Mouse (Mus musculus) Patski (cell line): ENCODE results near the gene Bicc1. TPM values are rescaled to one million over a fixed set of nuclear protein-coding genes. Genes with fewer than 3 reads are reported as not detected.

Source experiments
- ATAC-seq: fragments of 100-300 bp; one replicate; pipeline ENCODE4 v1.8.0; 2021
- CTCF ChIA-PET: fragments of 350-600 bp; sonication (Branson Sonifier 250); formaldehyde crosslinking; loops from one replicate; lab custom pipeline; 2022; ENCODE audit warnings: inconsistent platforms; lab: Charles Lee
- POLR2A ChIA-PET: fragments of 350-600 bp; sonication (Branson Sonifier 250); formaldehyde crosslinking; loops from one replicate; lab custom pipeline; 2022; ENCODE audit warnings: antibody characterized with exemption, inconsistent platforms; lab: Charles Lee
- DNase-seq: peaks from one replicate; pipeline ENCODE4 v3.0.0-alpha.2; 2011; ENCODE audit warnings: low read depth, low spot score
- H3K27me3 ChIP-seq: fragments of 371-371 bp; one replicate; pipeline ENCODE4 v1.5.1; 2021
- CTCF ChIP-seq: fragments of 100-300 bp; IDR thresholded peaks from one replicate; pipeline ENCODE4 v1.5.1; 2021
- in situ Hi-C: fragments of 300-500 bp; cut with MboI; formaldehyde crosslinking; loops from 3 replicates; pipeline ENCODE4 v1.11.1; 2018; ENCODE audit warnings: low pct_unique_long_range_greater_than_20kb, mixed read lengths
- polyA plus RNA-seq: library from polyadenylated mRNA; unstranded; gene quantifications from one replicate; pipeline ENCODE4 v1.2.3, GENCODE M21; 2021

Gene Bicc1
- 384 TPM for polyA plus RNA-seq

DNA sequence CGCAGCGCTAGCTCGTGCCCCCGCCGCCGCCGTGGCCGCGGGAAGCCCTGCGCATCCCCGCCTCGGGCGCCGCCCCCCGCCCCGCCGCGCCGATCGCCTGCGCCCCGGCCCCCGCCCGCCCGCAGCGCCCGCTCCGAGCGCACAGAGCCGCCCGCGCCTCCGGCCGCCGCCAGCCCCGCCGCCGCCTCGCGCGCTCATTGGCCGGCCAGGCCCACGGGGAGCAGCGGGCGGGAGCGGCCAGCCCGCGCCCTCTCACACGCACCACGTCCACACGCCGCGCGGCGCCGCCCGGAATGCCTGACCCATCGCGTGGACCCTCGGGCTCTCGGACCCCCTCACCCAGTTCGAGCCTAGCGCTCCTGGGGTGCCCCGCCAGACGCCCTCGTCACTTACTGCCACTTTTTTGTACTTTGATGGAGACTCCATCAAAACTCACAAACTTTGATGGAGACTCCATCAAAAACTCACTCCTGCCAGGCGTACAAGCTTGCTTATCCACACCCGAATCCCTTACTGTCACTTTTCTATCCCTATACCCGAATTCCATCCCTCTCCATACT lies at the start of gene Bicc1:
Bicc1 (minus strand) TSS at position 25 of the 560 bp plus-strand sequence.
- POLR2A ChIA-PET, result interaction anchor here (0.7 to 4.2 kb wide), 5 partner anchors 13 to 228 kb away, joined by 3 to 33 read pairs (median 3); no protein-coding TSS in a partner anchor
- ATAC-seq (peak; percentile 78), DNase-seq (no peak)
- TF ChIP-seq CTCF, result no peak
- no peaks in the 10 kb centered on the region for H3K27me3 ChIP-seq
- CTCF ChIA-PET, result interaction anchor here (1.4 kb wide), 1 partner anchor 12 kb away, joined by 3 read pairs; no protein-coding TSS in a partner anchor
- in situ Hi-C loops, result loop anchor here (5.0 kb wide), 1 partner anchor 37 kb away; no protein-coding TSS in a partner anchor

DNA sequence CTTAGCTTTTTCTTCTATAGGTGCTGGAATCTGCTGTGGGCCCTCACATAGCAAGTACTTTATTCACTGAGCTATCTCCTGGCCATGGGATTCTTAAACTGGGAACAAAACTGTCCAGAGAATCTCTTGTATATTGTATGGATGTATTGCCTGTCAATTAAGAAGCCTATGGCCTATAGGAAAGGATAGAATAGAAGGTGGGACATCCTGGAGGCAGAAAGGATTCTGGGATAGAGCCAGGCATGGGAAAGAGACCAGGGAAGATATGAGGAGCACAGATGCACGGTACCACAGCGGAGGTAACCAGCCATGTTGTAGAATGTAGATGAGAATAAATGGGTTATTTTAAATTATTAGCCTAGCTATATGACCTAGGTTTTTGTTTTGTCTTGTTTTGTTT lies 42.0 kb upstream of the Bicc1 start:
- ATAC-seq (no peak), DNase-seq (no peak)
- in situ Hi-C loops, result loop anchor here (25.0 kb wide), 3 partner anchors 239 to 889 kb away; no protein-coding TSS in a partner anchor
- CTCF ChIA-PET, result interaction anchor here (1.3 kb wide), 2 partner anchors 17 to 48 kb away, joined by 3 to 5 read pairs; no protein-coding TSS in a partner anchor
- POLR2A ChIA-PET, result interaction anchor here (0.8 to 1.2 kb wide), 2 partner anchors 43 to 46 kb away, joined by 3 to 4 read pairs; no protein-coding TSS in a partner anchor
- no peaks in the 10 kb centered on the region for H3K27me3 ChIP-seq
- no peak for TF ChIP-seq CTCF

DNA sequence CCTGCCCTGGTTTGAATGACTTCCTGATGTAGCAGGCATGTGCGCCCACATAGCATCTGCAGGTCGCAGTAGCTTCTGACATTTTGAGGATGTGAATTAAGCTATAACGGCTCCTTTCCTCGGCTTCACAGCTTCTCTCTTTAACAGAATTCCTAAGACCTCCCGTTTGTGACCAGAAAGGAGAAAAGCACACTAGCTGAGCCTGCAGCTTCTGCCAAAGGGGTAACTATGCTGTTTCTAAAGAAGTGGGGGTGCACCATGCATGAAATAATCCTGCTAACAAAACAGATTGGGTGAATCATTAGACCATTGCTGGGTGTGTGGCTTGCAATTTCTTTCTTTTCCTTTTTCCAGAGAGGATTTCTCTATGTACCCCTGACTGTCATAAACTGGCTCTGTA lies 41.5 kb upstream of the Bicc1 start:
- in situ Hi-C loops, result loop anchor here (25.0 kb wide), 3 partner anchors 239 to 889 kb away; no protein-coding TSS in a partner anchor
- ATAC-seq (no peak), DNase-seq (no peak)
- CTCF ChIA-PET, result interaction anchor here (1.3 kb wide), 2 partner anchors 17 to 48 kb away, joined by 3 to 5 read pairs; no protein-coding TSS in a partner anchor
- POLR2A ChIA-PET, result interaction anchor here (1.2 kb wide), 1 partner anchor 45 kb away, joined by 4 read pairs; no protein-coding TSS in a partner anchor
- no peaks in the 10 kb centered on the region for H3K27me3 ChIP-seq
- no peak for TF ChIP-seq CTCF

DNA sequence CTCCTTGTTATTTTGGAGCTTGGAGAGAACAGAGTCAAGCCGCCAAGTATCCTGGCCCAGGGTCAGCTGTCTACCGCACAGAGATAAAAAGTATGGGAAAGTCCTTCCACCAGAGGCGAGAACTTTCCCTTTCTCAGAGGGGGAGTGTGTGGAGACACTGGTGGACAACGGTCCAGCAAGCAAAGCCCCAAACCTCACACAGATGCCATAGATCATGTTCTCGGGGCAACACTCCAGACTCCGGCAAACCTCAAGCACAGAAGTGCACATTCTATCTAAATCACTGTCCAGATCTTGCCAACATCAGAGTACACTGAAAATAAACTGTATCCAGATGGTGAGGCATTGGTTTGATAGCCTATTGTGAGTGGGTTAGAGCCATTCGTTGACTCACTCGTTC lies 39.2 kb upstream of the Bicc1 start:
- DNase-seq (peak; percentile 55), ATAC-seq (no peak)
- POLR2A ChIA-PET, result interaction anchor here (0.6 kb wide), 2 partner anchors 24 to 54 kb away, joined by 4 read pairs; no protein-coding TSS in a partner anchor
- in situ Hi-C loops, result no loop called here
- H3K27me3 ChIP-seq, result no peaks in the 10 kb centered on the region
- CTCF ChIA-PET, result interaction anchor here (0.7 to 2.2 kb wide), 2 partner anchors 42 to 44 kb away, joined by 4 to 9 read pairs; no protein-coding TSS in a partner anchor
- TF ChIP-seq CTCF, result no peak

DNA sequence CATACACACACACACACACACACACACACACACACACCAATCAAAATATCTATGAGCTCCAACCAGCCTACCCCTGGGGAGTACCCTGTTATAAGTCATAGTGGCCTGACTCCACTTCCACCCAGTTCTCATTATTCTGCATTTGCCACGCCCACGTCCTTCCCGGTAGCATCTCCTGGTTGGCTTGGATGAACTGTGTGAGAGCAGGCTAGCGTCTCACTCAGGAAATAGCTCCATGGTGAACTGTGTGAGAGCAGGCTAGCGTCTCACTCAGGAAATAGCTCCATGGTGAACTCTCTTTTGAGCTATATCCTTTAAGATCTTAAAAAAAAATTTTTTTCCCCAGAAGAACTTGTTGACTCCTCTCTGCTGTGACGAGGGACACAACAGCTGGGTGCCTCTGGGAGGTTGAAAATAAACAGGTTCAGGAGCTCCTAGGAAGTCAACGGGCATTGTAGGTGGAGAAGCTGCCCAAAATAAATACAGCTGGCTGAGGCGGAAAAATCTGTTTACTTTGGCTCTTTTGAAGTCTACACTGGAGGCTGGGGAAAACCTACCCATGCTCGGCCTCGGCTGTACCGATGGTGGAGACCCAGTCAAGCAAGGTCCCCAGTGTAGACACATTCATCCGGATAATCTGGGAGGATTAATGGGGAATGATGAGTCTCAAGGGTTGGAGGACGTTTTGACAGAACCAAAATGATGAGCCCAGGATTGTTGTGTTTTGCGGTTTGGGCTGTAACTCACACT lies 37.7 kb upstream of the Bicc1 start:
- in situ Hi-C loops, result no loop called here
- no peaks in the 10 kb centered on the region for H3K27me3 ChIP-seq
- ATAC-seq (peak; percentile 73), DNase-seq (peak; percentile 89)
- ChIA-PET CTCF (interaction anchor here (0.9 to 2.2 kb wide), 7 partner anchors 10 to 42 kb away, joined by 3 to 9 read pairs (median 4); no protein-coding TSS in a partner anchor), POLR2A (interaction anchor here (0.6 to 2.4 kb wide), 7 partner anchors 15 to 350 kb away, joined by 3 to 15 read pairs (median 4); partner anchors contain the start of gene Bicc1)
- TF ChIP-seq CTCF, result no peak

DNA sequence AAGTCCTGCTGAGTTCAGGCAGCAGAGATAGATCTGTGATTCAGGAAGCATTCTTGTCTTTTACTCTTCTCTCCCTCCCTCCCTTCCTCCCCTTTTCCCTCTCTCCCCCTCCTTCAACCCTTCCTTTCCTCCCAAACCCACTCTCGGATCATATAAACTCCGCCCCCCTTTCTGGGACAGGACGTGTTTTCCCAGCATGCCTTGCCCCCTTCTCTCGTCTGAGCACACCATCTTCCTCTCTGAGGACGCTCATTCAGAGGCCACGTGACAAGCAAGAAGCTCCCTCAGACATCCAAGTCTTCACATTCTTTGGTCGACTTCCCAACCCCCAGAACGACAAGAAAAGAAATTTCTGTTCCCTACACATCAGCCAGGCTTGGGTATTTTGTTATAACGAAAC lies 36.0 kb upstream of the Bicc1 start:
- no peaks in the 10 kb centered on the region for H3K27me3 ChIP-seq
- ChIA-PET POLR2A (no interaction called here), CTCF (interaction anchor here (1.2 kb wide), 1 partner anchor 9 kb away, joined by 4 read pairs; no protein-coding TSS in a partner anchor)
- ATAC-seq, result no peak
- in situ Hi-C loops, result no loop called here
- TF ChIP-seq CTCF, result no peak
- DNase-seq, result no peak

DNA sequence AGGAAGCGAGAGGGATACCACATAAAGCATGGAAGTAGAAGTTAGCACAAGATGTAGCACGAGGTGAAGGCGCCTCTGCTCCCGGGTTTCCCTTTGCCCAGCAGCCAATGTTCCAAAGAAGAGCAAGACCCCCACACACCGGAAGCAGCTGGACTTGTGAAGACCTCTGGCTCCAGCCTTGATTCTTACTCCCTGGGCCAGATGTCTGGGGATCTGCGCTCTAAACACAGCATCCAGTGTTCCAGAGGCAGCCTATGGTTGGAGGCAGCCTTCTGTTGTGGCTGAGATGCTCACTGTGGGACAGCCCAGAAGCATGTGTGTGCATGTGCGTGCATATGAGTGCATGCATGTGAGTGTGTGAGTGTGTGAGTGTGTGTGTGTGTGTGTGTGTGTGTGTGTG lies 35.2 kb upstream of the Bicc1 start:
- no peaks in the 10 kb centered on the region for H3K27me3 ChIP-seq
- in situ Hi-C loops, result no loop called here
- DNase-seq, result no peak
- no peak for ATAC-seq
- no peak for TF ChIP-seq CTCF
- ChIA-PET CTCF (interaction anchor here (1.2 kb wide), 1 partner anchor 9 kb away, joined by 4 read pairs; no protein-coding TSS in a partner anchor), POLR2A (no interaction called here)

DNA sequence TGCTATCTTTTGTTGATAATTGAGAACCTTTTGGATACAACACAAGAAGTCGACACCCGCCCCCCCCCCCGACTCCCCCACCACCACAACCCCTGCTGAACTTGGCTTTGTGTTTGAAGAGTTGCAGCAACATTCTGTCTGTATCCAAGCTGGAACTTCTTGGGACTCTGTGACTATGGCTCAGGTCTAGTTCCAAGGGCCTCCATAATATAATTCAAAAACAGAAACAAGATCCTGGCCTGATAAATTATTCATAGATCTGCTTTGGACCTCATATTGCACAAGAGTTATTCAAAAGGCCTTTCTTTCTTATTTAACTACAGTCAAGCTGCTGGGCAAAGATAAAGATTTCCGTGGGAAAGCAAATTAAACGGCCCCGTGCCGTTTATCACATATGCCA lies 33.8 kb upstream of the Bicc1 start:
- no peak for DNase-seq
- ATAC-seq, result no peak
- POLR2A ChIA-PET, result interaction anchor here (0.6 kb wide), 1 partner anchor 61 kb away, joined by 3 read pairs; no protein-coding TSS in a partner anchor
- H3K27me3 ChIP-seq, result no peaks in the 10 kb centered on the region
- TF ChIP-seq CTCF, result no peak
- CTCF ChIA-PET, result interaction anchor here (0.8 kb wide), 1 partner anchor 26 kb away, joined by 3 read pairs; no protein-coding TSS in a partner anchor
- in situ Hi-C loops, result no loop called here

DNA sequence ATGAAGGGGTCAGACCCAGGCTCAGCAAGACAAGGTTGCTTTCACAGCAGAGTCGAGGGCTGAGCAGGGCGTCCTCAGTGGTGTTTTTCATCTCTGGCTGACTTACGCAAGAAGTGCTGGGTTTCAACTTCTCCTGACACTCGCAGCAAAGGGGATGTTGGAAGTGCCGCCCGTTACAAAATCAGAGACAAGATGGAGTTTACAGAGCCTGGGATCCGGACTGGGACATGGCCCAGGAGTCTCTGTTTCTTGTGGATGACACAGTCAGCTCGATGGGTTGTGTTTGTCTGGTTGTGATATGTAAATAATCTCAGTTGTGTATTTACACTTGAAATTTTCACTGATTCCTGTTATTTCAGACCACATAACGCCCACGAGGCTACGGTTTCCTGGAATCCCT lies 33.4 kb upstream of the Bicc1 start:
- no peaks in the 10 kb centered on the region for H3K27me3 ChIP-seq
- no peak for DNase-seq
- ChIA-PET POLR2A (interaction anchor here (0.6 kb wide), 1 partner anchor 61 kb away, joined by 3 read pairs; no protein-coding TSS in a partner anchor), CTCF (interaction anchor here (0.8 kb wide), 1 partner anchor 25 kb away, joined by 3 read pairs; no protein-coding TSS in a partner anchor)
- no peak for TF ChIP-seq CTCF
- ATAC-seq, result no peak
- in situ Hi-C loops, result no loop called here

DNA sequence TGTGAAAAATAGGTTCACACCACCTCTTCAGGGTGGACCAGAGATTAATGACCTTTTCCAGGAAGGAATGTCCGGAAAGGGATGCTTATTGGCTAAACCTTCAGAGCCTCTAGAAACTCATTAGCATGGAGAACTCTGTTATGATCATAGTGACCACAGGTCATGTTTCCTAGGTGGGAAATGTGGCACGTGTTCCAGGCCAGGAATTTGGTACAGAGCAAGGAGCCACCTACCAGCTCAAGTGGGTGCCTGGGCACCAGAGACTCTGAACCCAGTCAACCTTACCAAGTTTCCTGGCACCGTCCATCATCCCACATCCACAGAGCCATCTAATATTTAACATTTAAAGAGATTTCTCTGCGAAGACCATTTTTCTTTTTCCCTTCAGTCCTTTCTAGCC lies 29.2 kb upstream of the Bicc1 start:
- in situ Hi-C loops, result no loop called here
- no peak for TF ChIP-seq CTCF
- ATAC-seq, result no peak
- POLR2A ChIA-PET, result interaction anchor here (0.6 kb wide), 1 partner anchor 344 kb away, joined by 3 read pairs; no protein-coding TSS in a partner anchor
- CTCF ChIA-PET, result no interaction called here
- DNase-seq, result no peak
- H3K27me3 ChIP-seq, result no peaks in the 10 kb centered on the region
